Mouse (Mus musculus): ENCODE measurements at regions not wholly inside any gene's neighbourhood (a gene's known extent, or its start where the extent isn't known, plus 50 kb on each side); places are given as distances from the start of the nearest gene placed in this dataset.

DNA sequence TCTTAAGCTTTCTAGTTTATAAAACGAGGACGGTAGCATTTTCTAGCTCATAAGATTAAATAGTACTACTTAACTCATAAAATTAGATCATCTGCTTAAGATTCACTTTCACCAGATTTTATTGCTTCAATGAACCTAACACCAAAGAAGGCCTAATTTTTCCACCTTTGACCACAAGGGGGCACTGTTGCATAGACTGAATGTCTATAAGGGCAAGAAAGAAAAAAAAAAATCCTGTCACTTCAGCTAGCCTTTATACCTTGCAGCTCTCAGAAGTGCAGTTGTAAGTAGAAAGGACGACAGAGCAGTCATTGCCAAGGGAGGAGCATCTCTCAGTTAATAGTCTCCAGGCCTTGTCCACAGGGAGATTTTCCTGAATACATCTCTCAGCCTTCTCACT is 447.7 kb downstream of the Dad1 start:
- TF ChIP-seq CTCF (IDR thresholded peaks at IDR 0.05) (peak; percentile 75), EP300 (IDR thresholded peaks at IDR 0.05) (no peak)

Measured in lung, postnatal 0 days (tissue).